Mouse (Mus musculus) olfactory bulb, adult 2 months (tissue): Measurements from ENCODE around the gene Clptm1l. TPM values are rescaled to one million over a fixed set of nuclear protein-coding genes. Genes with fewer than 3 reads are reported as not detected.
A peak's percentile ranks its signal among the peaks of the same experiment; 100 is the strongest.

Experiments used
- H3K27ac ChIP-seq: fragments of 200-500 bp; 2 replicates; pipeline ENCODE4 v1.5.1; 2012; ENCODE audit warnings: low read depth, low read length; ENCODE audit not compliant: insufficient read depth
- H3K4me1 ChIP-seq: fragments of 200-500 bp; 2 replicates; pipeline ENCODE4 v1.6.1; 2012; ENCODE audit warnings: low read length; ENCODE audit not compliant: control insufficient read depth, insufficient read depth
- H3K4me3 ChIP-seq: fragments of 200-500 bp; 2 replicates; pipeline ENCODE4 v1.5.1; 2012; ENCODE audit warnings: mild to moderate bottlenecking, low read depth, low read length, moderate library complexity; ENCODE audit not compliant: insufficient read depth
- CTCF ChIP-seq: fragments of 200-500 bp; IDR thresholded peaks from 2 replicates; pipeline ENCODE4 v1.5.1; 2012; ENCODE audit warnings: low read depth, mild to moderate bottlenecking, low read length, moderate library complexity; ENCODE audit not compliant: insufficient read depth
- POLR2A ChIP-seq: fragments of 200-500 bp; IDR thresholded peaks from 2 replicates; pipeline ENCODE4 v1.6.1; 2012; ENCODE audit warnings: mild to moderate bottlenecking, low read depth, low read length, moderate library complexity; ENCODE audit not compliant: insufficient read depth
- WGBS: fragments of 180-500 bp; shearing (Covaris S2); methylation state at CpG from one replicate; pipeline ENCODE4 v1.1.7; 2018; 5-methylcytosine and 5-hydroxymethylcytosine counted together
- polyA plus RNA-seq: library from polyadenylated mRNA; stranded (reverse); fragments of >200 nt; gene quantifications from 2 replicates; pipeline ENCODE4 v1.2.4, GENCODE M21; 2012; ENCODE audit warnings: low replicate concordance; ENCODE audit not compliant: missing spikeins, insufficient read depth, insufficient read length

Clptm1l gene
- polyA plus RNA-seq, 1 experiment = not detected

GRCm38 (mm10) chr13:73646397-73647087, 42.7 kb downstream of the Clptm1l start:
- Histone ChIP-seq H3K27ac (no peak overlapping the region), H3K4me3 (no peak overlapping the region), H3K4me1 (no peaks in the 10 kb centered on the region)
- TF ChIP-seq CTCF (peak; percentile 58; the same call in 1 of the 2 replicates), POLR2A (no peak)
- WGBS = 42% methylated on average over 6 of the region's 6 CpGs

- TF ChIP-seq CTCF = no peak
- TF ChIP-seq POLR2A = no peak
- H3K27ac ChIP-seq = no peak overlapping the region
- H3K4me1 ChIP-seq = no peaks in the 10 kb centered on the region
- H3K4me3 ChIP-seq = no peak overlapping the region
- WGBS = 42% methylated on average over 3 of the region's 3 CpGs
Observed at GRCm38 (mm10) chr13:73653266-73653665, 49.5 kb downstream of the Clptm1l start.

GRCm38 (mm10) chr13:73654976-73655375, 51.2 kb downstream of the Clptm1l start:
- TF ChIP-seq POLR2A = no peak
- TF ChIP-seq CTCF = no peak
- 65% methylated on average over 3 of the region's 3 CpGs for WGBS
- no peaks in the 10 kb centered on the region for H3K4me1 ChIP-seq
- H3K4me3 ChIP-seq = no peak overlapping the region
- no peak overlapping the region for H3K27ac ChIP-seq

GRCm38 (mm10) chr13:73658953-73659352, 55.1 kb downstream of the Clptm1l start:
- Histone ChIP-seq H3K4me1 (no peaks in the 10 kb centered on the region), H3K4me3 (no peak overlapping the region), H3K27ac (no peak overlapping the region)
- TF ChIP-seq CTCF (no peak), POLR2A (no peak)
- 58% methylated on average over 2 of the region's 2 CpGs for WGBS

GRCm38 (mm10) chr13:73660163-73660695, 56.4 kb downstream of the Clptm1l start:
- Histone ChIP-seq H3K4me1 (no peaks in the 10 kb centered on the region), H3K4me3 (no peak overlapping the region), H3K27ac (no peak overlapping the region)
- TF ChIP-seq CTCF (no peak), POLR2A (no peak)
- 72% methylated on average over 2 of the region's 2 CpGs for WGBS

Other genes starting within 250 kb of the Clptm1l start
- not detected in 2 replicates for gene Lpcat1, start 136.8 kb upstream of the Clptm1l start, polyA plus RNA-seq
- gene Slc6a3, start 67.3 kb upstream of the Clptm1l start, polyA plus RNA-seq = not detected in 2 replicates
- gene Tert, start 22.9 kb downstream of the Clptm1l start, polyA plus RNA-seq = not detected in 2 replicates
- not detected in 2 replicates for gene Slc6a18, start 74.0 kb downstream of the Clptm1l start, polyA plus RNA-seq
- gene Slc6a19, start 100.9 kb downstream of the Clptm1l start, polyA plus RNA-seq = not detected in 2 replicates
- gene Slc12a7, start 129.1 kb downstream of the Clptm1l start, polyA plus RNA-seq = not detected in 2 replicates
- not detected in 2 replicates for gene Nkd2, start 243.6 kb downstream of the Clptm1l start, polyA plus RNA-seq